Mouse (Mus musculus): ENCODE results near the gene Idh1.

GRCm38 (mm10) chr1:65109756-65110435 is 76.4 kb downstream of the Idh1 start:
- TF ChIP-seq CTCF (IDR thresholded peaks at IDR 0.05; ENCODE audit: low read depth) = no peak
- TF ChIP-seq EP300 (IDR thresholded peaks at IDR 0.05; ENCODE audit: low read depth) = no peak
